Mouse (Mus musculus) thymus, adult 2 months (tissue): ENCODE data around the gene Lmbrd1. TPM values are rescaled to one million over a fixed set of nuclear protein-coding genes. Genes with fewer than 3 reads are reported as not detected.
"Not testable (repeated sequence)": the region's sequence is repeated elsewhere in the genome, so short reads cannot be mapped to it uniquely, and the experiment has no call there.

Source experiments
- DNase-seq: peaks from one replicate; pipeline ENCODE4 v3.0.0; 2021
- H3K27ac ChIP-seq: fragments of 200-500 bp; 2 replicates; pipeline ENCODE4 v1.5.1; 2012; ENCODE audit warnings: low read length, control low read depth; ENCODE audit not compliant: control insufficient read depth, insufficient read depth
- H3K27me3 ChIP-seq: fragments of 200-500 bp; 2 replicates; pipeline ENCODE4 v1.6.1; 2012; ENCODE audit warnings: mild to moderate bottlenecking, low read length, moderate library complexity, mixed read lengths; ENCODE audit not compliant: control insufficient read depth, insufficient read depth
- H3K36me3 ChIP-seq: fragments of 200-500 bp; 2 replicates; pipeline ENCODE4 v1.6.1; 2012; ENCODE audit warnings: mild to moderate bottlenecking, low read length, moderate library complexity; ENCODE audit not compliant: control insufficient read depth, insufficient read depth
- H3K4me1 ChIP-seq: fragments of 200-500 bp; replicated peaks from 2 replicates; pipeline ENCODE4 v1.6.1; 2012; ENCODE audit warnings: low read length; ENCODE audit not compliant: control insufficient read depth, insufficient read depth
- H3K4me3 ChIP-seq: fragments of 200-500 bp; 2 replicates; pipeline ENCODE4 v1.5.1; 2012; ENCODE audit warnings: mild to moderate bottlenecking, low read length, control low read depth, moderate library complexity; ENCODE audit not compliant: control insufficient read depth, insufficient read depth
- CTCF ChIP-seq: fragments of 200-500 bp; IDR thresholded peaks from 2 replicates; pipeline ENCODE4 v1.5.1; 2012; ENCODE audit warnings: mild to moderate bottlenecking, control low read depth, low read length, moderate library complexity, borderline replicate concordance; ENCODE audit not compliant: control insufficient read depth, poor library complexity, insufficient read depth; ENCODE audit errors: extremely low read depth
- POLR2A ChIP-seq: fragments of 200-500 bp; IDR thresholded peaks from 2 replicates; pipeline ENCODE4 v1.6.1; 2012; ENCODE audit warnings: mild to moderate bottlenecking, low read length, control low read depth, moderate library complexity; ENCODE audit not compliant: control insufficient read depth, poor library complexity, insufficient read depth; ENCODE audit errors: extremely low read depth
- WGBS: fragments of 180-500 bp; shearing (Covaris S2); methylation state at CpG from one replicate; pipeline ENCODE4 v1.1.7; 2018; 5-methylcytosine and 5-hydroxymethylcytosine counted together
- polyA plus RNA-seq: library from polyadenylated mRNA; depleted of rRNA; stranded (reverse); fragments of >200 nt; gene quantifications from 2 replicates; pipeline ENCODE4 v1.2.3, GENCODE M21; 2012; rRNA removed

Lmbrd1 gene
- polyA plus RNA-seq, 1 experiment: 18.5 TPM

- no peaks in the 10 kb centered on the region for H3K27me3 ChIP-seq
- TF ChIP-seq CTCF (no peak), POLR2A (no peak)
- no peak overlapping the region for H3K27ac ChIP-seq
- DNase-seq: no peak
- H3K4me1 ChIP-seq: no peaks in the 10 kb centered on the region
- no peak overlapping the region for H3K4me3 ChIP-seq
- 81% methylated on average over 2 of the region's 2 CpGs for WGBS
- no peaks in the 10 kb centered on the region for H3K36me3 ChIP-seq
Measured at GRCm38 (mm10) chr1:24776576-24776975, 98.1 kb downstream of the Lmbrd1 start.

DNA sequence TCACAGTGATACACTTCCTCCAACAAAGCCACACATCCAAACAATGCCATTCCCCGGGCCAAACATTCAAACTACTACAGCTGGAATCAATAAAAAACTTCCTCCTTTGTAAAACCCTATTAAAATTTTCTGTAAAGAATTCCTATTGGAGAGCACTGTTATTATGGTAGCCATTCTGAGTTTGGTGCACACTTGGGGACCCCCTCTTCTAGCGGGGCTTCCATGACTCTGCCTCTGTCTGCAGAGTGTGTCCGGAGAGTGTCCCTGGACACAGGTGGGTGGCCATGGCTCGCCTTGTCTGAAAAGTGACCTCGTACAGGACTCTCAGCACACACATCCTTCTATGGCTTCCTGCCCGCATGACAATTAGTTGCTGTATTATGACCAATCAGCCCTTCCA is 114.7 kb downstream of the Lmbrd1 start:
- 92% methylated on average over 6 of the region's 6 CpGs for WGBS

DNA sequence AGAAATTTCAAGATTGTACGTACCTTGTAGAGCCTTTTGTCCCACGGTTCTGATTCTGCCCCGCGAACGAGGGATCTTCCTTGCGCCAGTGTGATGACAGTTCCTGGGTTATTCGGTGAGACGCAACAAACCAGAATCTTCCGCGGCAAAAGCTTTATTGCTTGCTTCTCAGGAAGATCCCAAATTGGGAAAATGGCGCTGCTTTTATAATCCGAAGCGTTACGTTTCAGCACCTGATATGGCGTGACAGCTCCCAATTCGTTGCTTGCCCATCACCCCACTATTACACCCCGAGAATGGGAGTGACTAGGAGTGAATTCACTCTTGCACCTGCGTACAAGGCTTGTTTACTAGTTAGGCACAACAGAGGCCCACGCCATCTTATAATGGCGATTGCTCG is 129.5 kb downstream of the Lmbrd1 start:
- H3K4me1 ChIP-seq, H3K36me3 ChIP-seq, H3K27ac ChIP-seq, H3K27me3 ChIP-seq, H3K4me3 ChIP-seq, DNase-seq: not testable (repeated sequence)
- 97% methylated on average over 21 of the region's 21 CpGs for WGBS

More for the DNA sequence above, 114.7 kb downstream of the Lmbrd1 start:
- no peaks in the 10 kb centered on the region for H3K36me3 ChIP-seq
- H3K27ac ChIP-seq: no peak overlapping the region
- no peak for DNase-seq
- H3K4me3 ChIP-seq: no peak overlapping the region
- no peaks in the 10 kb centered on the region for H3K4me1 ChIP-seq
- no peaks in the 10 kb centered on the region for H3K27me3 ChIP-seq
- no peak for TF ChIP-seq CTCF
- no peak for TF ChIP-seq POLR2A

Other genes with a start within 250 kb of the Lmbrd1 start
- 0.10 and 0.11 TPM in 2 replicates for gene Col19a1, start 91.2 kb upstream of the Lmbrd1 start, polyA plus RNA-seq